13 mouse cellular contexts compared by ENCODE assay signal in the genomic region with DNA sequence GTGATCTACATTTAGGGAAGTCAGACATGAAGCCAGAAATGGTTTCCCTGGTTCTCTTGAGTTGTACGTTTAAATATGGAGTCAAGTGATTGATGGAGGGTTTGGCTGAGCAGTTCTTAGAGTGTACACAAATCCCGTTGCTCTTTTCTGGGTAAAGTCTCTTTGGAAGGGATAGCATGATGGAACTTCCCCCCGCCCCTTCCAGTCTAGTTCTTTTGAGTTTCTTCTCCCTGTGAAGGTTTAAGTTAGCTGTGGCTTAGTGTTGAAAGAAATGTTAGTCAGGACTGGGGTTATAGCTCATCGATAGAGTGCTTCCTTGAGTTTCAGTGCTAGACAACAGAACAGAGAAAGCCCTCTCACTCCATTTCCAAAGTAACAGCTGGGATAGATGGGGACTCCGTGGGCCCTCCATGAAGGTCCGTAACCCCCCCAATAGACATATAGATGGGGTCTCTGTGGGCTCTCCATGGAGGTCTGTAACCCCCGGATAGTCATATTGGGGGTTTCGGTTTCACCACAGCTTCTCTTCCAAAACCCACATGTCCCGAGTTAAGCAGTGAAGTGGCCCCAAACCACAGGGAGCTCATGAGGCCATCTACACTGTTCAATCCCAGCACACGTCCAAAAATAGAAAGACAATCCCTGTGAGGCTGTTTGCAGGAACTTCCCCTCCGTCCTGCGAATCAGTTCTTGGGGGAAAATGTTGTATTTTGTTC. TPM values are rescaled to one million over a fixed set of nuclear protein-coding genes. Genes with fewer than 3 reads are reported as not detected.
DNase-seq lines count a peak whose midpoint lies in the region; ATAC-seq and TF ChIP-seq lines count a peak whose summit lies in the region.
"Had no signal": no experiment of that assay in that cellular context is flagged by ENCODE, and none has a peak within 500 bp of the region (broad histone marks: within the 10 kb centered on the region; RNA-seq: fewer than 3 reads in every experiment).

No protein-coding gene starts in this region.

- H3K27me3 ChIP-seq in heart, postnatal 0 days (ENCODE audit: control insufficient read depth, insufficient read depth, low read length), result no peaks in the 10 kb centered on the region
- H3K27me3 ChIP-seq in liver, embryonic 15.5 days, result no peaks in the 10 kb centered on the region
- H3K27me3 ChIP-seq: forebrain, embryonic 15.5 days; neural tube, embryonic 15.5 days had no signal

- H3K9me3 ChIP-seq in heart, postnatal 0 days (replicated peaks; ENCODE audit: control insufficient read depth, low read length), result no peaks in the 10 kb centered on the region
- no peaks in the 10 kb centered on the region for H3K9me3 ChIP-seq in liver, embryonic 15.5 days (replicated peaks)
- H3K9me3 ChIP-seq: forebrain, embryonic 15.5 days; neural tube, embryonic 15.5 days had no signal

- peak overlapping the region; percentile 30; the same call in 1 of the 2 replicates for H3K4me2 ChIP-seq in heart, postnatal 0 days (ENCODE audit: low read depth, low read length)
- peak overlapping the region; percentile 70 for H3K4me2 ChIP-seq in liver, embryonic 15.5 days
- H3K4me2 ChIP-seq: forebrain, embryonic 15.5 days; midbrain, embryonic 11.5 days; neural tube, embryonic 15.5 days had no signal

- H3K27ac ChIP-seq in gastrocnemius, adult 2 months, result peak overlapping the region; percentile 43
- H3K27ac ChIP-seq in heart, postnatal 0 days (ENCODE audit: low read depth), result peak overlapping the region; percentile 35; the same call in 1 of the 2 replicates
- H3K27ac ChIP-seq in bone marrow, adult 2 months (ENCODE audit: control insufficient read depth, insufficient read depth, low read depth, low read length, poor library complexity), result peak overlapping the region; percentile 95
- H3K27ac ChIP-seq in liver, embryonic 15.5 days (replicated peaks), result peak overlapping the region; percentile 98
- H3K27ac ChIP-seq: forebrain, embryonic 15.5 days; neural tube, embryonic 15.5 days had no signal

- no peak for TF ChIP-seq POLR2A in bone marrow, adult 2 months (IDR thresholded peaks at IDR 0.05; ENCODE audit: borderline replicate concordance, control insufficient read depth, low read depth, low read length)

- H3K4me1 ChIP-seq in heart, postnatal 0 days (ENCODE audit: control insufficient read depth, insufficient read depth), result peaks cover 19% of the 10 kb centered on the region
- peaks cover 22% of the 10 kb centered on the region for H3K4me1 ChIP-seq in bone marrow, adult 2 months (ENCODE audit: control insufficient read depth, insufficient read depth, low read length)
- peaks cover 99% of the 10 kb centered on the region for H3K4me1 ChIP-seq in liver, embryonic 15.5 days (replicated peaks)

- DNase-seq in gastrocnemius, adult 2 months, result no peak
- no peak for DNase-seq in gastrocnemius, adult 18-20 months (ENCODE audit: low spot score)
- DNase-seq in heart, postnatal 0 days (ENCODE audit: low spot score), result no peak
- no peak for DNase-seq in heart, postnatal 14 days
- DNase-seq in adrenal gland, postnatal 14 days, result no peak
- DNase-seq in adrenal gland, postnatal 25 days, result no peak
- DNase-seq: cerebellum, adult 2 months; kidney, postnatal 14 days had no signal

- WGBS in heart, postnatal 0 days, result 74% methylated on average over 12 of the region's 12 CpGs
- WGBS in bone marrow, adult 2 months, result 17% methylated on average over 12 of the region's 12 CpGs
- WGBS in liver, embryonic 15.5 days (ENCODE audit: insufficient replicate concordance), result 57% methylated on average over 12 of the region's 12 CpGs

- no peak for TF ChIP-seq EP300 in heart, postnatal 0 days (IDR thresholded peaks at IDR 0.05; ENCODE audit: low read depth)

- H3K4me3 ChIP-seq in gastrocnemius, adult 2 months, result no peak overlapping the region
- no peak overlapping the region for H3K4me3 ChIP-seq in heart, postnatal 0 days (ENCODE audit: low read depth, low read length)
- H3K4me3 ChIP-seq in bone marrow, adult 2 months (replicated peaks; ENCODE audit: control insufficient read depth, low read depth, low read length), result peak overlapping the region; percentile 61
- peak overlapping the region; percentile 47 for H3K4me3 ChIP-seq in liver, embryonic 15.5 days (replicated peaks)
- H3K4me3 ChIP-seq: forebrain, embryonic 15.5 days; neural tube, embryonic 15.5 days had no signal

- intact Hi-C loops in gastrocnemius, adult 2 months (cut with DNase I), result no loop called here
- intact Hi-C loops in heart, postnatal 14 days (cut with DNase I), result no loop called here

- TF ChIP-seq CTCF in gastrocnemius, adult 2 months (IDR thresholded peaks at IDR 0.05), result no peak
- no peak for TF ChIP-seq CTCF in heart, postnatal 0 days (IDR thresholded peaks at IDR 0.05; ENCODE audit: low read depth)
- no peak for TF ChIP-seq CTCF in bone marrow, adult 2 months (IDR thresholded peaks at IDR 0.05; ENCODE audit: control insufficient read depth, insufficient read depth, low read length)

- no peak for ATAC-seq in heart, postnatal 0 days (ENCODE audit: insufficient read depth, low read depth)
- no peak for ATAC-seq in liver, embryonic 15.5 days (ENCODE audit: insufficient read depth)
- ATAC-seq: forebrain, embryonic 15.5 days had no signal

- peak overlapping the region; percentile 29; the same call in 1 of the 2 replicates for H3K9ac ChIP-seq in heart, postnatal 0 days (replicated peaks; ENCODE audit: low read depth, low read length)
- H3K9ac ChIP-seq in liver, embryonic 15.5 days, result peak overlapping the region; percentile 64
- H3K9ac ChIP-seq: forebrain, embryonic 15.5 days; neural tube, embryonic 15.5 days had no signal

- no peaks in the 10 kb centered on the region for H3K36me3 ChIP-seq in heart, postnatal 0 days (replicated peaks; ENCODE audit: control insufficient read depth, insufficient read depth, low read length)
- H3K36me3 ChIP-seq in liver, embryonic 15.5 days (replicated peaks), result peaks cover 95% of the 10 kb centered on the region
- H3K36me3 ChIP-seq: forebrain, embryonic 15.5 days; neural tube, embryonic 15.5 days had no signal

RNA-seq across cellular contexts. Expression of a gene that starts 18.3 kb away (rescaled TPM):
- 1 to 10 TPM; 1.5 to 2.1 TPM for total RNA-seq in gastrocnemius, adult 2 months (2021)
- total RNA-seq in gastrocnemius, adult 18-20 months (2021), result 1 to 10 TPM; 1.6 to 2.6 TPM
- total RNA-seq in heart, postnatal 0 days (2014; rRNA removed; ENCODE audit: low replicate concordance), result 5.0 and 5.6 TPM in 2 replicates
- 3.6 and 3.9 TPM in 2 replicates for polyA plus RNA-seq in heart, postnatal 0 days (2015; fragmentation: Nextera tagmentation; extraction: Ambion mirVana)
- total RNA-seq in heart, postnatal 14 days (2021), result 10 to 100 TPM; 11.3 to 14.0 TPM
- polyA plus RNA-seq in bone marrow, adult 2 months (2011; ENCODE audit: insufficient read depth, insufficient read length, low replicate concordance, missing spikeins), result 167 and 178 TPM in 2 replicates
- polyA plus RNA-seq in liver, embryonic 15.5 days (2015; fragmentation: Nextera tagmentation; extraction: Ambion mirVana), result 75.3 and 78.9 TPM in 2 replicates
- 20.2 and 21.4 TPM in 2 replicates for total RNA-seq in adrenal gland, postnatal 14 days (2021)
- 13.7 and 13.8 TPM in 2 replicates for total RNA-seq in adrenal gland, postnatal 25 days (2021)

RNA-seq across cellular contexts. Expression of a gene that starts 29.4 kb away (rescaled TPM):
- 10 to 100 TPM; 42.4 to 49.5 TPM for total RNA-seq in gastrocnemius, adult 2 months (2021)
- total RNA-seq in gastrocnemius, adult 18-20 months (2021), result 10 to 100 TPM; 43.9 to 44.1 TPM
- total RNA-seq in heart, postnatal 0 days (2014; rRNA removed; ENCODE audit: low replicate concordance), result 35.2 and 71.6 TPM in 2 replicates
- 70.3 TPM in 2 replicates for polyA plus RNA-seq in heart, postnatal 0 days (2015; fragmentation: Nextera tagmentation; extraction: Ambion mirVana)
- total RNA-seq in heart, postnatal 14 days (2021), result 10 to 100 TPM; 35.2 to 42.4 TPM
- polyA plus RNA-seq in bone marrow, adult 2 months (2011; ENCODE audit: insufficient read depth, insufficient read length, low replicate concordance, missing spikeins), result 34.9 and 49.3 TPM in 2 replicates
- 39.2 and 40.6 TPM in 2 replicates for polyA plus RNA-seq in liver, embryonic 15.5 days (2015; fragmentation: Nextera tagmentation; extraction: Ambion mirVana)
- 51.0 and 62.2 TPM in 2 replicates for total RNA-seq in adrenal gland, postnatal 14 days (2021)
- total RNA-seq in adrenal gland, postnatal 25 days (2021), result 51.8 and 53.9 TPM in 2 replicates

RNA-seq across cellular contexts. Expression of a gene that starts 45.1 kb away (rescaled TPM):
- total RNA-seq in gastrocnemius, adult 2 months (2021), result 10 to 100 TPM; 21.5 to 23.9 TPM
- total RNA-seq in gastrocnemius, adult 18-20 months (2021), result 10 to 100 TPM; 19.7 to 23.9 TPM
- total RNA-seq in heart, postnatal 0 days (2014; rRNA removed; ENCODE audit: low replicate concordance), result 54.7 and 85.6 TPM in 2 replicates
- 28.5 and 29.9 TPM in 2 replicates for polyA plus RNA-seq in heart, postnatal 0 days (2015; fragmentation: Nextera tagmentation; extraction: Ambion mirVana)
- total RNA-seq in heart, postnatal 14 days (2021), result 10 to 100 TPM; 30.6 to 32.2 TPM
- polyA plus RNA-seq in bone marrow, adult 2 months (2011; ENCODE audit: insufficient read depth, insufficient read length, low replicate concordance, missing spikeins), result 26.3 and 39.0 TPM in 2 replicates
- polyA plus RNA-seq in liver, embryonic 15.5 days (2015; fragmentation: Nextera tagmentation; extraction: Ambion mirVana), result 30.6 and 30.8 TPM in 2 replicates
- 48.5 and 50.7 TPM in 2 replicates for total RNA-seq in adrenal gland, postnatal 14 days (2021)
- 51.7 and 58.0 TPM in 2 replicates for total RNA-seq in adrenal gland, postnatal 25 days (2021)

RNA-seq across cellular contexts. Expression of a gene that starts 58.8 kb away (rescaled TPM):
- 100 to 1,000 TPM; 190 to 208 TPM for total RNA-seq in gastrocnemius, adult 2 months (2021)
- 100 to 1,000 TPM; 162 to 171 TPM for total RNA-seq in gastrocnemius, adult 18-20 months (2021)
- 34.5 and 38.0 TPM in 2 replicates for total RNA-seq in heart, postnatal 0 days (2014; rRNA removed; ENCODE audit: low replicate concordance)
- 129 and 142 TPM in 2 replicates for polyA plus RNA-seq in heart, postnatal 0 days (2015; fragmentation: Nextera tagmentation; extraction: Ambion mirVana)
- total RNA-seq in heart, postnatal 14 days (2021), result 100 to 1,000 TPM; 169 to 171 TPM
- 57.9 and 61.3 TPM in 2 replicates for polyA plus RNA-seq in bone marrow, adult 2 months (2011; ENCODE audit: insufficient read depth, insufficient read length, low replicate concordance, missing spikeins)
- 66.6 and 67.5 TPM in 2 replicates for polyA plus RNA-seq in liver, embryonic 15.5 days (2015; fragmentation: Nextera tagmentation; extraction: Ambion mirVana)
- 110 and 123 TPM in 2 replicates for total RNA-seq in adrenal gland, postnatal 14 days (2021)
- total RNA-seq in adrenal gland, postnatal 25 days (2021), result 131 and 144 TPM in 2 replicates

Comparison
In these comparisons a context has a peak if more than half of its experiments do, and no peak if none do; other contexts are left out.
1. H3K27ac ChIP-seq: peak in every context shown above with its lines; median percentile 98 in liver, embryonic 15.5 days; 95 in bone marrow, adult 2 months; 43 in gastrocnemius, adult 2 months; 35 in heart, postnatal 0 days.
2. H3K4me3 ChIP-seq: peak in bone marrow, adult 2 months (single experiment) and liver, embryonic 15.5 days (single experiment); none in gastrocnemius, adult 2 months (single experiment) and heart, postnatal 0 days (single experiment).